Mouse (Mus musculus) lung, postnatal 36 days (tissue): ENCODE results near the gene Zfp185.
"Not testable (repeated sequence)": the region's sequence is repeated elsewhere in the genome, so short reads cannot be mapped to it uniquely, and the experiment has no call there.

ENCODE experiments used
- DNase-seq: peaks from one replicate; pipeline ENCODE4 v3.0.0; 2022; ENCODE audit warnings: mixed read lengths

Zfp185 gene

DNA sequence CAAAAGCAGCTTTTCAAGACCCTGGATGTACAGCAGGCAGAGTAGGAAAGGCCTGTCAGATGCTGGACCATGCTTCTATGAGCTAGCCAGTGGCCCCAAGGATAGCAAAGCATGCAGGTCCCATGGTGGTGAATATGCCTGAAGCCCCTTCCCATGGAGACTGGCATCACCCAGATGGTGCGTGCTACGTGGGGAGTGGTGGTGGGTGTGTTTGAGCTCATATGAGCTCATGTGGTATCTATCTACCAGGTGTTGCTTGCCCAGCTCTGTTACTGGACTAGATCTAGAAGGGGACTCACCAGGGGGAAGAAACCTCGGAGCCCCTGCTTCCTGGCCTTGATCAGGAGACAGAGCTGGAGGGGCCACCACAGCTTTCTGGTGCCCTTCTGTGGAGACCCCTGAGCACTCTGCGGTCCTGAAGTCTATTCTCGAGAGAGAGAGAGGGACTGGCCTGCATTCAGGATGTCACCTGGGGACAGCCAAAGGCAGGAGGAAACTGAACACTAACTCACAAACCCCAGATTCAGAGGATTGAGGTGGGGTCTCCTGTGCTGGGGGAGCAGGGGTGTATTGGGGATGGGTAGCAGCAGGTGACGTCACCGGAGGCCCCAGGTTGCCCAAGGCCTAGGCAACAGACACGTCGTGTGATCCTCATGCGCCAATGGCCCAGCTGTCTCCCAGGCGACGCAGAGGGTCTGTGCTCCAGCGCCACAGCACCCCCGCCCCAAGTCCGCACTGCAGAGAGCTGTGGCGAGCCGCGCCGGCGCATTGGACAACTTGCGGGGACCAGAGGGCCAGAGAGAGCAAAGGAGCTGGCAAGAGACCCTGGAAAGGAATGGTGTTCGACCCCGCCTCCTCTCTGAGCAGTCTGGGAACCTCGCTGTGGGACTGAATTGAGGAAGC lies 76.6 kb downstream of the Zfp185 start:
- no peak for DNase-seq

DNA sequence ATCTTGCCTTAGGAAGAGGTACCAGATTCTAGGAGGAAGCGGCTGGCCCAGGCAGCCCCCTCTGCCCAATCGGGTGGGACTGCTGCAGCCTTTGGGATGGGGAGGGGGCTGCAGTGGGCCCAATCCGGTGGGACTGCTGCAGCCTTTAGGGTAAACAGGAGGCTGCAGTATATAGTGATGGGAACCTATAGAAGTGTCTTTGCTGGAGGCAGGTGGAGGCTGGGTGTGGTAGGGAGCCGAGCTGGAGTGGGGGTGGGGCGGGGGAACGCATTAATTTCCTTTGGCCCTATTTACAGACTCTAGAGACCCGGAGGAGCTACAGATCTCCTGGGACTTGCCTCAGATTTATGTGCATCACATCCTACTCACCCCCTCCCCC lies 77.3 kb downstream of the Zfp185 start, which contains the start of gene Pnma3:
Gene Pnma3 (plus strand): TSS at position 373 of the 379 bp plus-strand sequence.
- DNase-seq: no peak

DNA sequence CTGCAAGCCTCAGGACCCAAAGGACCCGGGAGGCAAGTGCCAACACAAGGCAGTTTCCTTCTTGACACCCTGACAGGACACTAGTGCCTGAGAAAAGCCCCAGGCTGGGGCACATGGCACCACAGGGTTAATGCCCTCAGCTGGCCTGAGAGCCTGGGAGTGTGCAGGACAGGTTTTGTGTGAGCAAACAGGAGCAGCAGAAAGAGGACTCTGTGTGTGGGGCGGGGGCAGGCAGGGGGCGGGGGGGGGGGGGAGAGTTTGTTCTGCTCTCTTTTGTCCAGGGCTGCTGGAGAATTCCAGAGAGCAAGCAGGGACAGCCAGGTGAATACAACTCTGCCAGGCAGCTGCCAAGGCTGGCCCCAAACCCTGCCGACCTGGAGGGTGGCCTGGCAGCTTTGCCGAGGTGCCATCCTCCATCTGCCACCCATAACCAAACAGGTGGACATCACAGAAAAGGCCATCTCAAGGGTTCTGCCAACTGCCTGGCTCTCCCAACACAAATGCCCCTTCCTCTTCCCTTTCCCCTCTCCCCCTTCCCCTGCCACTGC lies 79.7 kb downstream of the Zfp185 start:
- not testable (repeated sequence) for DNase-seq
